Mouse (Mus musculus) kidney, embryonic 16.5 days (tissue): ENCODE results near the gene Gm20518. TPM values are rescaled to one million over a fixed set of nuclear protein-coding genes. Genes with fewer than 3 reads are reported as not detected.
A peak's percentile ranks its signal among the peaks of the same experiment; 100 is the strongest.

Source experiments
- ATAC-seq: fragments of 200-750 bp; cut with Nextera tagmentation; 2 replicates; pipeline ENCODE4 v1.8.0; 2017; ENCODE audit warnings: moderate TSS enrichment; ENCODE audit not compliant: low FRiP score, low TSS enrichment
- H3K27ac ChIP-seq: fragments of 300-500 bp; sonication (generic); 2 replicates; pipeline ENCODE4 v1.5.1; 2014; ENCODE audit warnings: low read length
- H3K27me3 ChIP-seq: fragments of 300-500 bp; sonication (generic); 2 replicates; pipeline ENCODE4 v1.6.1; 2014; ENCODE audit warnings: low read length, control low read depth, mixed read lengths; ENCODE audit not compliant: insufficient read depth
- H3K36me3 ChIP-seq: fragments of 300-500 bp; sonication (generic); 2 replicates; pipeline ENCODE4 v1.6.1; 2014; ENCODE audit warnings: low read length, control low read depth, mixed read lengths; ENCODE audit not compliant: insufficient read depth
- H3K4me1 ChIP-seq: fragments of 300-500 bp; sonication (generic); 2 replicates; pipeline ENCODE4 v1.6.1; 2014; ENCODE audit warnings: low read length, control low read depth, mixed read lengths; ENCODE audit not compliant: insufficient read depth
- H3K4me2 ChIP-seq: fragments of 300-500 bp; sonication (generic); replicated peaks from 2 replicates; pipeline ENCODE4 v1.6.1; 2014; ENCODE audit warnings: low read depth, low read length
- H3K4me3 ChIP-seq: fragments of 300-500 bp; sonication (generic); 2 replicates; pipeline ENCODE4 v1.5.1; 2014; ENCODE audit warnings: mild to moderate bottlenecking, low read length
- H3K9ac ChIP-seq: fragments of 300-500 bp; sonication (generic); replicated peaks from 2 replicates; pipeline ENCODE4 v1.6.1; 2014; ENCODE audit warnings: low read length
- H3K9me3 ChIP-seq: fragments of 300-500 bp; sonication (generic); 2 replicates; pipeline ENCODE4 v1.6.1; 2016; ENCODE audit warnings: low read length, control low read depth
- WGBS: fragments of 180-500 bp; shearing (Covaris S2); extraction: QIAGEN DNeasy Blood & Tissue Kit; methylation state at CpG from one replicate; pipeline ENCODE4 v1.1.7; 2014; 5-methylcytosine and 5-hydroxymethylcytosine counted together
- polyA plus RNA-seq: library from polyadenylated mRNA; unstranded; fragments of >200 nt; fragmentation: Nextera tagmentation; extraction: Ambion mirVana; gene quantifications from 2 replicates; pipeline ENCODE4 v1.2.1, GENCODE M21; 2015

Gene Gm20518
- 2.6 TPM in 2 replicates for polyA plus RNA-seq

GRCm38 (mm10) chr16:17891567-17891959 lies at the start of gene Gm20518:
Gene Gm20518, minus strand, starts transcription at chr16:17891671.
- Histone ChIP-seq H3K4me1 (peaks cover 15% of the 10 kb centered on the region), H3K27me3 (no peaks in the 10 kb centered on the region), H3K27ac (peak within 1 kb of the TSS; percentile 96), H3K9ac (peak within 1 kb of the TSS; percentile 98), H3K36me3 (peaks cover 4% of the 10 kb centered on the region; the same call in 1 of the 2 replicates), H3K4me3 (peak within 1 kb of the TSS; percentile 96), H3K4me2 (peak within 1 kb of the TSS; percentile 85), H3K9me3 (no peaks in the 10 kb centered on the region)
- ATAC-seq = peak; percentile 98
- 0% methylated on average over 36 of the region's 38 CpGs for WGBS

- 57% methylated on average over 9 of the region's 9 CpGs for WGBS
- Histone ChIP-seq H3K4me2 (no peak overlapping the region), H3K36me3 (no peaks in the 10 kb centered on the region), H3K27me3 (0 out of 2 replicates have a peak, but pooled peaks cover 4% of the 10 kb centered on the region), H3K9me3 (no peaks in the 10 kb centered on the region), H3K27ac (no peak overlapping the region), H3K9ac (no peak overlapping the region), H3K4me3 (no peak overlapping the region), H3K4me1 (no peaks in the 10 kb centered on the region)
- ATAC-seq = no peak
Observed at GRCm38 (mm10) chr16:17939255-17939751, 47.8 kb upstream of the Gm20518 start.

GRCm38 (mm10) chr16:17938821-17939220 lies 47.4 kb upstream of the Gm20518 start:
- 0 out of 2 replicates have a peak, but pooled peaks cover 4% of the 10 kb centered on the region for H3K27me3 ChIP-seq
- H3K27ac ChIP-seq = no peak overlapping the region
- H3K36me3 ChIP-seq = no peaks in the 10 kb centered on the region
- H3K4me2 ChIP-seq = no peak overlapping the region
- peak; percentile 86 for ATAC-seq
- no peaks in the 10 kb centered on the region for H3K4me1 ChIP-seq
- 12% methylated on average over 7 of the region's 7 CpGs for WGBS
- no peak overlapping the region for H3K9ac ChIP-seq
- no peak overlapping the region for H3K4me3 ChIP-seq
- H3K9me3 ChIP-seq = no peaks in the 10 kb centered on the region

- Histone ChIP-seq H3K9me3 (no peaks in the 10 kb centered on the region), H3K36me3 (no peaks in the 10 kb centered on the region), H3K27ac (no peak overlapping the region), H3K4me1 (no peaks in the 10 kb centered on the region), H3K9ac (no peak overlapping the region), H3K4me3 (no peak overlapping the region), H3K27me3 (0 out of 2 replicates have a peak, but pooled peaks cover 4% of the 10 kb centered on the region), H3K4me2 (no peak overlapping the region)
- no peak for ATAC-seq
- 77% methylated on average over 7 of the region's 7 CpGs for WGBS
Observed at GRCm38 (mm10) chr16:17938187-17938586, 46.7 kb upstream of the Gm20518 start.

GRCm38 (mm10) chr16:17936776-17937175 lies 45.3 kb upstream of the Gm20518 start:
- H3K27ac ChIP-seq = no peak overlapping the region
- 73% methylated on average over 10 of the region's 10 CpGs for WGBS
- no peak overlapping the region for H3K9ac ChIP-seq
- ATAC-seq = no peak
- H3K9me3 ChIP-seq = no peaks in the 10 kb centered on the region
- no peak overlapping the region for H3K4me2 ChIP-seq
- no peaks in the 10 kb centered on the region for H3K36me3 ChIP-seq
- H3K4me3 ChIP-seq = no peak overlapping the region
- no peaks in the 10 kb centered on the region for H3K4me1 ChIP-seq
- 0 out of 2 replicates have a peak, but pooled peaks cover 4% of the 10 kb centered on the region for H3K27me3 ChIP-seq

GRCm38 (mm10) chr16:17934445-17934910 lies 43.0 kb upstream of the Gm20518 start:
- Histone ChIP-seq H3K4me2 (no peak overlapping the region), H3K27me3 (0 out of 2 replicates have a peak, but pooled peaks cover 4% of the 10 kb centered on the region), H3K36me3 (no peaks in the 10 kb centered on the region), H3K4me3 (no peak overlapping the region), H3K4me1 (no peaks in the 10 kb centered on the region), H3K9me3 (no peaks in the 10 kb centered on the region), H3K9ac (no peak overlapping the region), H3K27ac (no peak overlapping the region)
- 59% methylated on average over 3 of the region's 3 CpGs for WGBS
- no peak for ATAC-seq

- no peak overlapping the region for H3K27ac ChIP-seq
- H3K4me1 ChIP-seq = 0 out of 2 replicates have a peak, but pooled peaks cover 1% of the 10 kb centered on the region
- no peaks in the 10 kb centered on the region for H3K36me3 ChIP-seq
- 70% methylated on average over 9 of the region's 9 CpGs for WGBS
- no peak overlapping the region for H3K4me2 ChIP-seq
- no peaks in the 10 kb centered on the region for H3K9me3 ChIP-seq
- H3K27me3 ChIP-seq = 0 out of 2 replicates have a peak, but pooled peaks cover 4% of the 10 kb centered on the region
- ATAC-seq = no peak
- H3K4me3 ChIP-seq = no peak overlapping the region
- H3K9ac ChIP-seq = no peak overlapping the region
Observed at GRCm38 (mm10) chr16:17933594-17934444, 42.3 kb upstream of the Gm20518 start.

- no peak overlapping the region for H3K4me2 ChIP-seq
- no peak for ATAC-seq
- 70% methylated on average over 5 of the region's 5 CpGs for WGBS
- H3K27me3 ChIP-seq = 0 out of 2 replicates have a peak, but pooled peaks cover 4% of the 10 kb centered on the region
- no peak overlapping the region for H3K9ac ChIP-seq
- H3K27ac ChIP-seq = no peak overlapping the region
- peaks cover 6% of the 10 kb centered on the region for H3K4me1 ChIP-seq
- H3K9me3 ChIP-seq = no peaks in the 10 kb centered on the region
- no peak overlapping the region for H3K4me3 ChIP-seq
- H3K36me3 ChIP-seq = no peaks in the 10 kb centered on the region
Observed at GRCm38 (mm10) chr16:17931906-17932460, 40.5 kb upstream of the Gm20518 start.

GRCm38 (mm10) chr16:17929631-17930030 lies 38.2 kb upstream of the Gm20518 start:
- Histone ChIP-seq H3K9ac (no peak overlapping the region), H3K27me3 (no peaks in the 10 kb centered on the region), H3K4me3 (no peak overlapping the region), H3K4me1 (peaks cover 11% of the 10 kb centered on the region), H3K4me2 (no peak overlapping the region), H3K9me3 (no peaks in the 10 kb centered on the region), H3K36me3 (peaks cover 9% of the 10 kb centered on the region), H3K27ac (no peak overlapping the region)
- no peak for ATAC-seq
- WGBS = 86% methylated on average over 2 of the region's 2 CpGs
